ENCODE assay signal across 12 mouse cellular contexts in the genomic region with DNA sequence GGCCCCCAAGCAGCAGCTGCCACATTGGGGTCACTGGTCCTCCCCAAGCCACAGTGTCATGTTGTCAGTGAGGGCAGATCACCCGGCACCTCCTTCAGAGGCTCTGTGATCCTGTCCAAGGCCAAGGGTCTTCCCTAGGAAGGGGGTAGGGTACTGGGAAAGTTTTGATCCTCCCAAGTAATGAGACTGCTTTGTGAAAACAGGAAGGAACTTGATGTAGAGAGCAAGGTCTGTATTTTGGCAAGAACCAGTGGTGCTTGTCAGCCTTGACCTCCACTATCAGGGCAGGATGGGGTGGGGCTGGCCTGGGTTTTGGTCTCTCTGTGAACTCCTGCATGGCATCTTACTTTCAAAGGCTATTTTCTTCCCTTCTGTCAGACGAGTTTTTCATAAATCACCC. TPM values are rescaled to one million over a fixed set of nuclear protein-coding genes. Genes with fewer than 3 reads are reported as not detected.
A peak's percentile ranks its signal among the peaks of the same experiment; 100 is the strongest.
DNase-seq lines count a peak whose midpoint lies in the region; ATAC-seq and TF ChIP-seq lines count a peak whose summit lies in the region.
"Had no signal": no experiment of that assay in that cellular context is flagged by ENCODE, and none has a peak within 500 bp of the region (broad histone marks: within the 10 kb centered on the region; RNA-seq: fewer than 3 reads in every experiment).

No protein-coding gene starts in this region.

- H3K4me3 ChIP-seq in heart, embryonic 12.5 days, result no peak overlapping the region
- H3K4me3 ChIP-seq in lung, embryonic 15.5 days, result no peak overlapping the region
- no peak overlapping the region for H3K4me3 ChIP-seq in lung, adult 2 months (replicated peaks; ENCODE audit: extremely low read depth, low read depth, low read length)
- H3K4me3 ChIP-seq: hindbrain, embryonic 12.5 days; layer of hippocampus, adult 2 months had no signal

- DNase-seq in heart, adult 9 months (ENCODE audit: low spot score in 2 of 2), result no peak
- no peak for DNase-seq in lung, adult 2 months
- DNase-seq in adrenal gland, postnatal 36 days, result peak; percentile 81 to 83
- DNase-seq in kidney, postnatal 25 days, result peak; percentile 54 to 79
- no peak for DNase-seq in layer of hippocampus, adult 9-10 months (ENCODE audit: low spot score)
- DNase-seq: cerebellum, adult 2 months; left cerebral cortex, postnatal 4 days had no signal

- H3K4me2 ChIP-seq in heart, embryonic 12.5 days, result no peak overlapping the region
- H3K4me2 ChIP-seq in lung, embryonic 15.5 days, result no peak overlapping the region
- H3K4me2 ChIP-seq: hindbrain, embryonic 12.5 days had no signal

- no peak for TF ChIP-seq POLR2A in lung, adult 2 months (IDR thresholded peaks at IDR 0.05; ENCODE audit: borderline replicate concordance, extremely low read depth, low read depth, low read length)

- H3K27ac ChIP-seq in heart, embryonic 12.5 days (ENCODE audit: poor library complexity, severe bottlenecking), result peak overlapping the region; percentile 6; the same call in 1 of the 2 replicates
- peak overlapping the region; percentile 5 for H3K27ac ChIP-seq in lung, embryonic 15.5 days
- H3K27ac ChIP-seq: hindbrain, embryonic 12.5 days; layer of hippocampus, adult 2 months had no signal

- 30% methylated on average over 2 of the region's 2 CpGs for WGBS in heart, embryonic 12.5 days
- 23% methylated on average over 2 of the region's 2 CpGs for WGBS in lung, embryonic 15.5 days
- 27% methylated on average over 2 of the region's 2 CpGs for WGBS in lung, adult 2 months

- TF ChIP-seq CTCF in lung, adult 2 months (IDR thresholded peaks at IDR 0.05; ENCODE audit: insufficient read depth, low read length), result no peak

- H3K27me3 ChIP-seq in heart, embryonic 12.5 days (replicated peaks), result no peaks in the 10 kb centered on the region
- no peaks in the 10 kb centered on the region for H3K27me3 ChIP-seq in lung, embryonic 15.5 days
- H3K27me3 ChIP-seq: hindbrain, embryonic 12.5 days had no signal

- no peaks in the 10 kb centered on the region for H3K9me3 ChIP-seq in heart, embryonic 12.5 days (replicated peaks)
- no peaks in the 10 kb centered on the region for H3K9me3 ChIP-seq in lung, embryonic 15.5 days
- H3K9me3 ChIP-seq: hindbrain, embryonic 12.5 days had no signal

- H3K4me1 ChIP-seq in heart, embryonic 12.5 days (replicated peaks), result peaks cover 20% of the 10 kb centered on the region
- H3K4me1 ChIP-seq in lung, embryonic 15.5 days, result peaks cover 21% of the 10 kb centered on the region
- peaks cover 4% of the 10 kb centered on the region for H3K4me1 ChIP-seq in lung, adult 2 months (ENCODE audit: control insufficient read depth, insufficient read depth, low read length)
- H3K4me1 ChIP-seq: hindbrain, embryonic 12.5 days had no signal

- H3K9ac ChIP-seq in heart, embryonic 12.5 days, result no peak overlapping the region; the same call in 1 of the 2 replicates
- H3K9ac ChIP-seq in lung, embryonic 15.5 days, result no peak overlapping the region
- H3K9ac ChIP-seq: hindbrain, embryonic 12.5 days had no signal

- no peaks in the 10 kb centered on the region for H3K36me3 ChIP-seq in heart, embryonic 12.5 days
- no peaks in the 10 kb centered on the region for H3K36me3 ChIP-seq in lung, embryonic 15.5 days
- H3K36me3 ChIP-seq: hindbrain, embryonic 12.5 days had no signal

- peak; percentile 72 for ATAC-seq in heart, embryonic 12.5 days (ENCODE audit: insufficient number of reproducible peaks, low FRiP score)
- ATAC-seq in lung, embryonic 15.5 days (ENCODE audit: borderline replicate concordance, extremely low read depth, low FRiP score, low TSS enrichment), result peak; percentile 52; the same call in 1 of the 2 replicates
- no peak for ATAC-seq in cerebellum, adult (ENCODE audit: insufficient number of reproducible peaks, low FRiP score, low TSS enrichment)

RNA-seq across cellular contexts. Expression of gene Bcar1, which starts 10.5 kb away (rescaled TPM):
- polyA plus RNA-seq in heart, embryonic 12.5 days (2016; fragmentation: Nextera tagmentation; extraction: Ambion mirVana), result 46.4 and 47.2 TPM in 2 replicates
- 40.7 and 42.6 TPM in 2 replicates for polyA plus RNA-seq in lung, embryonic 15.5 days (2015; fragmentation: Nextera tagmentation; extraction: Ambion mirVana)
- 81.4 and 87.7 TPM in 2 replicates for polyA plus RNA-seq in lung, adult 2 months (2012; rRNA removed)
- total RNA-seq in adrenal gland, postnatal 36 days (2021), result 10 to 100 TPM; 68.5 to 75.7 TPM

Comparison
In these comparisons a context has a peak if more than half of its experiments do, and no peak if none do; other contexts are left out.
1. DNase-seq: peak in adrenal gland, postnatal 36 days (2 of 2) and kidney, postnatal 25 days (2 of 2); none in heart, adult 9 months (0 of 2), lung, adult 2 months (single experiment) and layer of hippocampus, adult 9-10 months (single experiment).